Mouse (Mus musculus): ENCODE data around the gene Hpn. TPM values are rescaled to one million over a fixed set of nuclear protein-coding genes. Genes with fewer than 3 reads are reported as not detected.

Hpn gene
- total and polyA plus RNA-seq, 3 experiments = 0.87 TPM; not detected in 2

GRCm38 (mm10) chr7:31123697-31124096 lies 8.6 kb upstream of the Hpn start:
- Histone ChIP-seq H3K4me3 (ENCODE audit: low read depth, low read length) (no peak overlapping the region), H3K4me1 (ENCODE audit: insufficient read depth, low read depth, low read length) (no peaks in the 10 kb centered on the region), H3K36me3 (replicated peaks) (peaks cover 8% of the 10 kb centered on the region), H3K27me3 (ENCODE audit: insufficient read depth, low read length) (no peaks in the 10 kb centered on the region; the same call in 1 of the 2 replicates), H3K9me3 (replicated peaks) (peaks cover 50% of the 10 kb centered on the region)
- no peak for ATAC-seq (ENCODE audit: extremely low read depth, insufficient number of reproducible peaks, low FRiP score, poor library complexity, severe bottlenecking)
- no peak for DNase-seq (ENCODE audit: low spot score)
- TF ChIP-seq POLR2AphosphoS5 (IDR thresholded peaks at IDR 0.05; ENCODE audit: insufficient replicate concordance, low read depth, low read length) = no peak
- TF ChIP-seq CTCF (IDR thresholded peaks at IDR 0.05; ENCODE audit: low read depth, low read length) = no peak
- TF ChIP-seq GATA2 (IDR thresholded peaks at IDR 0.05; ENCODE audit: borderline replicate concordance, low read depth, low read length) = no peak
- no peak for TF ChIP-seq GATA1 (IDR thresholded peaks at IDR 0.05; ENCODE audit: borderline replicate concordance, low read length)

- DNase-seq (ENCODE audit: low spot score) = no peak
- no peak overlapping the region for H3K4me3 ChIP-seq (ENCODE audit: low read depth, low read length)
- no peaks in the 10 kb centered on the region; the same call in 1 of the 2 replicates for H3K27me3 ChIP-seq (ENCODE audit: insufficient read depth, low read length)
- peaks cover 47% of the 10 kb centered on the region for H3K9me3 ChIP-seq (replicated peaks)
- H3K36me3 ChIP-seq (replicated peaks) = peaks cover under 1% of the 10 kb centered on the region
- TF ChIP-seq POLR2AphosphoS5 (IDR thresholded peaks at IDR 0.05; ENCODE audit: insufficient replicate concordance, low read depth, low read length) (no peak), GATA1 (IDR thresholded peaks at IDR 0.05; ENCODE audit: borderline replicate concordance, low read length) (no peak), GATA2 (IDR thresholded peaks at IDR 0.05; ENCODE audit: borderline replicate concordance, low read depth, low read length) (no peak), CTCF (IDR thresholded peaks at IDR 0.05; ENCODE audit: low read depth, low read length) (no peak), TAL1 (conservative IDR thresholded peaks at IDR 0.05; ENCODE audit: low read depth, low read length) (no peak)
- no peaks in the 10 kb centered on the region for H3K4me1 ChIP-seq (ENCODE audit: insufficient read depth, low read depth, low read length)
- no peak for ATAC-seq (ENCODE audit: extremely low read depth, insufficient number of reproducible peaks, low FRiP score, poor library complexity, severe bottlenecking)
Measured at GRCm38 (mm10) chr7:31122641-31123631, 7.8 kb upstream of the Hpn start.

- no peak for ATAC-seq (ENCODE audit: extremely low read depth, insufficient number of reproducible peaks, low FRiP score, poor library complexity, severe bottlenecking)
- Histone ChIP-seq H3K4me3 (ENCODE audit: low read depth, low read length) (no peak overlapping the region), H3K4me1 (ENCODE audit: insufficient read depth, low read depth, low read length) (no peaks in the 10 kb centered on the region), H3K9me3 (replicated peaks) (peaks cover 46% of the 10 kb centered on the region), H3K36me3 (replicated peaks) (no peaks in the 10 kb centered on the region), H3K27me3 (ENCODE audit: insufficient read depth, low read length) (no peaks in the 10 kb centered on the region; the same call in 1 of the 2 replicates)
- TF ChIP-seq CTCF (IDR thresholded peaks at IDR 0.05; ENCODE audit: low read depth, low read length) = no peak
- no peak for TF ChIP-seq GATA1 (IDR thresholded peaks at IDR 0.05; ENCODE audit: borderline replicate concordance, low read length)
- no peak for TF ChIP-seq TAL1 (conservative IDR thresholded peaks at IDR 0.05; ENCODE audit: low read depth, low read length)
- no peak for TF ChIP-seq GATA2 (IDR thresholded peaks at IDR 0.05; ENCODE audit: borderline replicate concordance, low read depth, low read length)
- no peak for TF ChIP-seq POLR2AphosphoS5 (IDR thresholded peaks at IDR 0.05; ENCODE audit: insufficient replicate concordance, low read depth, low read length)
- no peak for DNase-seq (ENCODE audit: low spot score)
Measured at GRCm38 (mm10) chr7:31119556-31119955, 4.5 kb upstream of the Hpn start.

GRCm38 (mm10) chr7:31118486-31118885 lies 3.4 kb upstream of the Hpn start:
- Histone ChIP-seq H3K9me3 (replicated peaks) (peaks cover 51% of the 10 kb centered on the region), H3K4me3 (ENCODE audit: low read depth, low read length) (no peak overlapping the region), H3K27me3 (ENCODE audit: insufficient read depth, low read length) (no peaks in the 10 kb centered on the region; the same call in 1 of the 2 replicates), H3K4me1 (ENCODE audit: insufficient read depth, low read depth, low read length) (no peaks in the 10 kb centered on the region), H3K36me3 (replicated peaks) (no peaks in the 10 kb centered on the region)
- DNase-seq (ENCODE audit: low spot score) (no peak), ATAC-seq (ENCODE audit: extremely low read depth, insufficient number of reproducible peaks, low FRiP score, poor library complexity, severe bottlenecking) (no peak)
- no peak for TF ChIP-seq TAL1 (conservative IDR thresholded peaks at IDR 0.05; ENCODE audit: low read depth, low read length)
- no peak for TF ChIP-seq GATA1 (IDR thresholded peaks at IDR 0.05; ENCODE audit: borderline replicate concordance, low read length)
- no peak for TF ChIP-seq CTCF (IDR thresholded peaks at IDR 0.05; ENCODE audit: low read depth, low read length)
- TF ChIP-seq POLR2AphosphoS5 (IDR thresholded peaks at IDR 0.05; ENCODE audit: insufficient replicate concordance, low read depth, low read length) = no peak
- TF ChIP-seq GATA2 (IDR thresholded peaks at IDR 0.05; ENCODE audit: borderline replicate concordance, low read depth, low read length) = no peak

GRCm38 (mm10) chr7:31117465-31117864 lies 2.4 kb upstream of the Hpn start:
- TF ChIP-seq TAL1 (conservative IDR thresholded peaks at IDR 0.05; ENCODE audit: low read depth, low read length) = no peak
- TF ChIP-seq CTCF (IDR thresholded peaks at IDR 0.05; ENCODE audit: low read depth, low read length) = no peak
- TF ChIP-seq GATA2 (IDR thresholded peaks at IDR 0.05; ENCODE audit: borderline replicate concordance, low read depth, low read length) = no peak
- no peak for TF ChIP-seq GATA1 (IDR thresholded peaks at IDR 0.05; ENCODE audit: borderline replicate concordance, low read length)
- no peak for TF ChIP-seq POLR2AphosphoS5 (IDR thresholded peaks at IDR 0.05; ENCODE audit: insufficient replicate concordance, low read depth, low read length)
- Histone ChIP-seq H3K36me3 (replicated peaks) (no peaks in the 10 kb centered on the region), H3K9me3 (replicated peaks) (peaks cover 50% of the 10 kb centered on the region), H3K4me1 (ENCODE audit: insufficient read depth, low read depth, low read length) (no peaks in the 10 kb centered on the region), H3K27me3 (ENCODE audit: insufficient read depth, low read length) (no peaks in the 10 kb centered on the region; the same call in 1 of the 2 replicates), H3K4me3 (ENCODE audit: low read depth, low read length) (no peak overlapping the region)
- ATAC-seq (ENCODE audit: extremely low read depth, insufficient number of reproducible peaks, low FRiP score, poor library complexity, severe bottlenecking) = no peak
- no peak for DNase-seq (ENCODE audit: low spot score)

- H3K27me3 ChIP-seq (ENCODE audit: insufficient read depth, low read length) = no peaks in the 10 kb centered on the region; the same call in 1 of the 2 replicates
- H3K4me3 ChIP-seq (ENCODE audit: low read depth, low read length) = no peak overlapping the region
- peaks cover 52% of the 10 kb centered on the region for H3K9me3 ChIP-seq (replicated peaks)
- TF ChIP-seq GATA1 (IDR thresholded peaks at IDR 0.05; ENCODE audit: borderline replicate concordance, low read length) = no peak
- no peak for TF ChIP-seq GATA2 (IDR thresholded peaks at IDR 0.05; ENCODE audit: borderline replicate concordance, low read depth, low read length)
- TF ChIP-seq TAL1 (conservative IDR thresholded peaks at IDR 0.05; ENCODE audit: low read depth, low read length) = no peak
- TF ChIP-seq POLR2AphosphoS5 (IDR thresholded peaks at IDR 0.05; ENCODE audit: insufficient replicate concordance, low read depth, low read length) = no peak
- no peak for TF ChIP-seq CTCF (IDR thresholded peaks at IDR 0.05; ENCODE audit: low read depth, low read length)
- ATAC-seq (ENCODE audit: extremely low read depth, insufficient number of reproducible peaks, low FRiP score, poor library complexity, severe bottlenecking) = no peak
- no peaks in the 10 kb centered on the region for H3K36me3 ChIP-seq (replicated peaks)
- no peaks in the 10 kb centered on the region for H3K4me1 ChIP-seq (ENCODE audit: insufficient read depth, low read depth, low read length)
- DNase-seq (ENCODE audit: low spot score) = no peak
Measured at GRCm38 (mm10) chr7:31116721-31117145, 1.6 kb upstream of the Hpn start.

Data from G1E (cell line).